Mouse (Mus musculus) left cerebral cortex, postnatal 36 days (tissue): ENCODE measurements at regions not wholly inside any gene's neighbourhood (a gene's known extent, or its start where the extent isn't known, plus 50 kb on each side); places are given as distances from the start of the nearest gene placed in this dataset.

ENCODE experiments used
- DNase-seq, 2 experiments: peaks; one replicate each; pipeline ENCODE4 v3.0.0; 2021 to 2022; ENCODE audit warnings: low spot score in 2 of 2, mixed read lengths in 1 of 2
- intact Hi-C: fragments of 180-260 bp; cut with DNase I; formaldehyde crosslinking; loops from one replicate; pipeline ENCODE4 v1.15.1; 2025

- intact Hi-C loops: no loop called here
- DNase-seq: no peak
Measured at GRCm38 (mm10) chr5:75791738-75792137, 186.5 kb downstream of the Kdr start.

GRCm38 (mm10) chr5:75788087-75788486, 190.2 kb downstream of the Kdr start:
- DNase-seq: no peak
- intact Hi-C loops: no loop called here

GRCm38 (mm10) chr5:75786196-75786595, 192.1 kb downstream of the Kdr start:
- no peak for DNase-seq
- intact Hi-C loops: no loop called here

GRCm38 (mm10) chr5:75784998-75785593, 193.2 kb downstream of the Kdr start:
- intact Hi-C loops: no loop called here
- no peak for DNase-seq

- intact Hi-C loops: no loop called here
Measured at GRCm38 (mm10) chr5:75770592-75770991, 195.9 kb downstream of the Kit start.

GRCm38 (mm10) chr5:75767213-75767612, 192.5 kb downstream of the Kit start:
- DNase-seq: no peak
- intact Hi-C loops: no loop called here

More at GRCm38 (mm10) chr5:75770592-75770991, 195.9 kb downstream of the Kit start:
- no peak for DNase-seq

GRCm38 (mm10) chr5:75762374-75762773, 187.7 kb downstream of the Kit start:
- DNase-seq: no peak
- intact Hi-C loops: no loop called here

- no peak for DNase-seq
- intact Hi-C loops: no loop called here
Measured at GRCm38 (mm10) chr5:75761459-75762310, 187.0 kb downstream of the Kit start.

- no peak for DNase-seq
- intact Hi-C loops: no loop called here
Measured at GRCm38 (mm10) chr5:75756168-75756567, 181.5 kb downstream of the Kit start.

- DNase-seq: no peak
- intact Hi-C loops: no loop called here
Measured at GRCm38 (mm10) chr5:75754356-75754755, 179.6 kb downstream of the Kit start.

GRCm38 (mm10) chr5:75745311-75745710, 170.6 kb downstream of the Kit start:
- intact Hi-C loops: no loop called here
- DNase-seq: no peak

GRCm38 (mm10) chr5:75744475-75745045, 169.8 kb downstream of the Kit start:
- no peak for DNase-seq
- intact Hi-C loops: no loop called here

- no peak for DNase-seq
- intact Hi-C loops: no loop called here
Measured at GRCm38 (mm10) chr5:75739336-75739735, 164.6 kb downstream of the Kit start.

GRCm38 (mm10) chr5:75738445-75738844, 163.7 kb downstream of the Kit start:
- intact Hi-C loops: no loop called here
- DNase-seq: no peak

- no peak for DNase-seq
- intact Hi-C loops: no loop called here
Measured at GRCm38 (mm10) chr5:75737752-75738151, 163.0 kb downstream of the Kit start.

GRCm38 (mm10) chr5:75736318-75736717, 161.6 kb downstream of the Kit start:
- DNase-seq: no peak
- intact Hi-C loops: no loop called here

- no peak for DNase-seq
- intact Hi-C loops: no loop called here
Measured at GRCm38 (mm10) chr5:75734508-75734907, 159.8 kb downstream of the Kit start.

GRCm38 (mm10) chr5:75734043-75734442, 159.3 kb downstream of the Kit start:
- intact Hi-C loops: no loop called here
- DNase-seq: no peak

GRCm38 (mm10) chr5:75731236-75731635, 156.5 kb downstream of the Kit start:
- no peak for DNase-seq
- intact Hi-C loops: no loop called here

- no peak for DNase-seq
- intact Hi-C loops: no loop called here
Measured at GRCm38 (mm10) chr5:75730698-75731097, 156.0 kb downstream of the Kit start.

GRCm38 (mm10) chr5:75721291-75721690, 146.6 kb downstream of the Kit start:
- no peak for DNase-seq
- intact Hi-C loops: no loop called here
